Mouse (Mus musculus) bone marrow, adult 2 months (tissue): ENCODE measurements around the gene Gpr152. TPM values are rescaled to one million over a fixed set of nuclear protein-coding genes. Genes with fewer than 3 reads are reported as not detected.
A peak's percentile ranks its signal among the peaks of the same experiment; 100 is the strongest.

Source experiments
- H3K27ac ChIP-seq: fragments of 200-500 bp; 2 replicates; pipeline ENCODE4 v1.5.1; 2012; ENCODE audit warnings: low read depth, mild to moderate bottlenecking, control low read depth, inconsistent platforms, low read length; ENCODE audit not compliant: control insufficient read depth, poor library complexity, insufficient read depth
- H3K4me1 ChIP-seq: fragments of 200-500 bp; 2 replicates; pipeline ENCODE4 v1.6.1; 2011; ENCODE audit warnings: low read length; ENCODE audit not compliant: control insufficient read depth, insufficient read depth
- H3K4me3 ChIP-seq: fragments of 200-500 bp; replicated peaks from 2 replicates; pipeline ENCODE3; 2011; ENCODE audit warnings: mild to moderate bottlenecking, low read depth, low read length, control low read depth; ENCODE audit not compliant: control insufficient read depth
- CTCF ChIP-seq: fragments of 200-500 bp; IDR thresholded peaks from 2 replicates; pipeline ENCODE4 v1.5.1; 2011; ENCODE audit warnings: low read length, control low read depth; ENCODE audit not compliant: control insufficient read depth, insufficient read depth
- POLR2A ChIP-seq: fragments of 200-500 bp; IDR thresholded peaks from 2 replicates; pipeline ENCODE4 v1.6.1; 2011; ENCODE audit warnings: low read depth, mild to moderate bottlenecking, control low read depth, low read length, borderline replicate concordance; ENCODE audit not compliant: control insufficient read depth
- WGBS: fragments of 180-500 bp; shearing (Covaris S2); methylation state at CpG from one replicate; pipeline ENCODE4 v1.1.7; 2018; 5-methylcytosine and 5-hydroxymethylcytosine counted together
- polyA plus RNA-seq: library from polyadenylated mRNA; stranded (reverse); fragments of >200 nt; gene quantifications from 2 replicates; pipeline ENCODE4 v1.2.4, GENCODE M21; 2011; ENCODE audit warnings: low replicate concordance; ENCODE audit not compliant: missing spikeins, insufficient read depth, insufficient read length

The Gpr152 gene
- polyA plus RNA-seq, 1 experiment, result not detected

GRCm38 (mm10) chr19:4148491-4148806 lies 8.9 kb downstream of the Gpr152 start, which contains the start of gene Coro1b:
Gene Coro1b, plus strand, starts transcription at chr19:4148619.
- Histone ChIP-seq H3K27ac (peak within 1 kb of the TSS; percentile 90), H3K4me1 (peaks cover 9% of the 10 kb centered on the region; the same call in 1 of the 2 replicates), H3K4me3 (peak within 1 kb of the TSS; percentile 85)
- 1% methylated on average over 33 of the region's 33 CpGs for WGBS
- TF ChIP-seq CTCF (no peak), POLR2A (peak; percentile 63; the same call in 1 of the 2 replicates)

DNA sequence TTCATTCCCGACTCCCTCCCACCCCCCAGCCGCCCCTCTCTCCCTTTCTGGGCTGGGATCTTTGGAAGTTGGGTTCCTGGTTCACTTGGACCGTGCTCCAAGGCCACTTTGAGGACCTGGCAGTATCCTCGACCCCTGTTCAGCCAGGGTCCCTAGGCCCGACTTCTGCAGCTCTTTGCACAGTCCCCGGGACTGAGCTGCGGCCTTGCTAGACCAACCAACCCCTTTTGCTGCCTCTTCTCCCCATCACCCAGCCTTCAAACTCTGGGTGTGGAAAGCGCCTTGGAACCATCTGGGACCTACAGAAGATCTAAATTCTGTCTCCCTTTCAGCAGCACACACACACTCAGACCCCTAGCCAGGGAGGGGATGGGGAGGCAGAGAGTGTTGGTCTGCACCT lies 9.2 kb downstream of the Gpr152 start:
- peak overlapping the region; percentile 90 for H3K27ac ChIP-seq
- 3% methylated on average over 8 of the region's 8 CpGs for WGBS
- H3K4me1 ChIP-seq, result peaks cover 9% of the 10 kb centered on the region
- TF ChIP-seq CTCF (no peak), POLR2A (no peak)
- H3K4me3 ChIP-seq, result peak overlapping the region; percentile 85

DNA sequence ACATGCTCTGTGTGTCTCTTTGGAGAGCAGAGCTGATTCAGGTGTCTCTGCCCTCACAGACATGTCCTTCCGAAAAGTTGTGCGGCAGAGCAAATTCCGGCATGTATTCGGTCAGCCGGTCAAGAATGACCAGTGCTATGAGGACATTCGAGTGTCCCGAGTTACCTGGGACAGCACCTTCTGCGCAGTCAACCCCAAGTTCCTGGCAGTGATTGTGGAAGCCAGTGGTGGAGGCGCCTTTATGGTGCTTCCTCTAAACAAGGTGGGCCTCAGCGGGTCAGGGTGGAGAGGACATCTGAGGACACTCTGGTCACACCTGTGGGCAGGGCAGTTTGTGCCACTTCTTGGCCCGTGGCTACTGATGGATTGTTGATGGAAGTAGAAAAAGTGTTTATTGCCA lies 9.7 kb downstream of the Gpr152 start:
- Histone ChIP-seq H3K4me1 (peaks cover 10% of the 10 kb centered on the region), H3K27ac (peak overlapping the region; percentile 90), H3K4me3 (peak overlapping the region; percentile 85)
- WGBS, result 56% methylated on average over 11 of the region's 11 CpGs
- TF ChIP-seq CTCF, result no peak
- TF ChIP-seq POLR2A, result no peak

- H3K4me3 ChIP-seq, result no peak overlapping the region
- no peak for TF ChIP-seq CTCF
- no peak for TF ChIP-seq POLR2A
These were observed 10.3 kb downstream of the Gpr152 start for GRCm38 (mm10) chr19:4149764-4150461.

DNA sequence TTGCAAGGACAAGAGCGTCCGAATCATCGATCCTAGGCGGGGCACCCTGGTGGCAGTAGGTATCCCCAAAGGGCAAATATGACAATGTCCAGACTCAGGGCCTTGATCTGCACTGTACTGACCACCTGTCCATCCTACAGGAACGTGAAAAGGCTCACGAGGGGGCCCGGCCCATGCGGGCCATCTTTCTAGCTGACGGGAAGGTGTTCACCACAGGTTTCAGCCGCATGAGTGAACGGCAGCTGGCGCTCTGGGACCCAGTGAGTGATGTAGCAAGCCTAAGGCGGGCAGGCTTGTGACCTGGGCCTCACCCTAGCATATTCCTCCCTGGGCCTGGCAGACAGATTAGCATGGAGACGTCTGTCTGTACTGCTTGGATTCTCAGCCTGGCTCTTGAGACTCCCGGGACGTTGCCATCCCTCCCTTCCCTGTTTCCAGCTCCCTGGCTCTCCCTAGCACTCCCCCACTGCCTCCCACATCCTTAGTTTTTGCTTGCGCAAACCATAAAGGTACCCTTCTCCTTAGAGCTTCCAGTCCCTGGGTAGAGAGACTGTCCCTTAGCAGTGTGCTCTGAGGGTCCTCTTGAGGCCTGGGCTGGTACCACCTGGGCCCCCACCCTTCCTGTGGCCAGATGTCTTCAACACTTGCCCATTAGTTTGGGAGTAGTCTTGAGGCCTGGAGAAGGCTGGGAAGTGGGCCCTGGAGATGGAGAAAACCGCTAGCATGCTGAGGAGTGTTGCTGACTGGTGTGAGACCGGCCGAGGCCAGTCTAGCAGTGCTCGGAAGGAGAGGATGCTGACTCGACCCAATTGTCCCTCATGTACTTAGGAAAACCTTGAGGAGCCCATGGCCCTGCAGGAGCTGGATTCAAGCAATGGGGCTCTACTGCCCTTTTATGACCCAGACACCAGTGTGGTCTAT lies 11.2 kb downstream of the Gpr152 start:
- TF ChIP-seq POLR2A (no peak), CTCF (no peak)
- 89% methylated on average over 22 of the region's 22 CpGs for WGBS
- Histone ChIP-seq H3K4me3 (no peak overlapping the region), H3K27ac (no peak overlapping the region), H3K4me1 (peaks cover 11% of the 10 kb centered on the region)

More at GRCm38 (mm10) chr19:4149764-4150461, 10.3 kb downstream of the Gpr152 start:
- 88% methylated on average over 17 of the region's 17 CpGs for WGBS
- no peak overlapping the region for H3K27ac ChIP-seq
- H3K4me1 ChIP-seq, result peaks cover 11% of the 10 kb centered on the region

DNA sequence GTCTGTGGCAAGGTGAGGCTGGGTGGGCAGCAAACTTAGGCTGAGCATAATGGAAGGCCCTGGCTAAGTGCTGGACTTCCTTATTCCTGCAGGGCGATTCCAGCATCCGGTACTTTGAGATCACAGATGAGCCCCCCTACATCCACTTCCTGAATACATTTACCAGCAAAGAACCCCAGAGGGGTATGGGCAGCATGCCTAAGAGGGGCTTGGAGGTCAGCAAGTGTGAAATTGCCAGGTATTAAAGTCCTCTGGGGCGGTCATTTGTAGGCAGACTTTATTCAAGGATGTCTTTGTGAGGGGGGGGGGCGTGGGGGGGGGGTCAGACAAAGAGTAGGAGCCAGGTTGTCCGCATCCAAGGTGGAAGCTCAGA lies 11.9 kb downstream of the Gpr152 start:
- 69% methylated on average over 5 of the region's 5 CpGs for WGBS
- TF ChIP-seq CTCF, result no peak
- TF ChIP-seq POLR2A, result no peak
- Histone ChIP-seq H3K4me3 (no peak overlapping the region), H3K27ac (no peak overlapping the region), H3K4me1 (peaks cover 11% of the 10 kb centered on the region)

GRCm38 (mm10) chr19:4151898-4152297 lies 12.3 kb downstream of the Gpr152 start:
- peaks cover 11% of the 10 kb centered on the region for H3K4me1 ChIP-seq
- 92% methylated on average over 5 of the region's 5 CpGs for WGBS
- TF ChIP-seq POLR2A (no peak), CTCF (no peak)
- H3K27ac ChIP-seq, result no peak overlapping the region
- H3K4me3 ChIP-seq, result no peak overlapping the region
